Mouse (Mus musculus) gastrocnemius, adult 8-10 months (tissue): ENCODE measurements at regions not wholly inside any gene's neighbourhood (a gene's known extent, or its start where the extent isn't known, plus 50 kb on each side); places are given as distances from the start of the nearest gene placed in this dataset.

ENCODE experiments used
- DNase-seq, 2 experiments: peaks; one replicate each; pipeline ENCODE4 v3.0.0; 2022; ENCODE audit warnings: low spot score in 2 of 2

GRCm38 (mm10) chr4:45713837-45714508 is 84.8 kb upstream of the Aldh1b1 start:
- DNase-seq = no peak

- DNase-seq = no peak
Observed at GRCm38 (mm10) chr4:45713046-45713706, 85.6 kb upstream of the Aldh1b1 start.

- DNase-seq = no peak
Observed at GRCm38 (mm10) chr4:45703997-45704396, 94.8 kb upstream of the Aldh1b1 start.

- DNase-seq = no peak
Observed at GRCm38 (mm10) chr4:45699601-45700000, 99.2 kb upstream of the Aldh1b1 start.

- no peak for DNase-seq
Observed at GRCm38 (mm10) chr4:45695239-45695638, 103.6 kb upstream of the Aldh1b1 start.

- no peak for DNase-seq
Observed at GRCm38 (mm10) chr4:45689991-45690916, 108.6 kb upstream of the Aldh1b1 start.

GRCm38 (mm10) chr4:45689572-45689971 is 109.2 kb upstream of the Aldh1b1 start:
- no peak for DNase-seq

GRCm38 (mm10) chr4:45688233-45688632 is 110.6 kb upstream of the Aldh1b1 start:
- no peak for DNase-seq

- DNase-seq = no peak
Observed at GRCm38 (mm10) chr4:45685031-45685430, 113.8 kb upstream of the Aldh1b1 start.

- peak in 1 of 2 experiments; percentile 10 for DNase-seq
Observed at GRCm38 (mm10) chr4:45683205-45683604, 115.6 kb upstream of the Aldh1b1 start.

GRCm38 (mm10) chr4:45682746-45683145 is 116.1 kb upstream of the Aldh1b1 start:
- DNase-seq = no peak

GRCm38 (mm10) chr4:45676137-45676536 is 122.7 kb upstream of the Aldh1b1 start:
- no peak for DNase-seq

- DNase-seq = no peak
Observed at GRCm38 (mm10) chr4:45674291-45674690, 124.5 kb upstream of the Aldh1b1 start.

- no peak for DNase-seq
Observed at GRCm38 (mm10) chr4:45673081-45673819, 125.6 kb upstream of the Aldh1b1 start.

GRCm38 (mm10) chr4:45672262-45673076 is 126.4 kb upstream of the Aldh1b1 start:
- no peak for DNase-seq

GRCm38 (mm10) chr4:45664372-45664771 is 132.1 kb upstream of the Shb start:
- DNase-seq = no peak

GRCm38 (mm10) chr4:45657350-45657978 is 125.2 kb upstream of the Shb start:
- DNase-seq = no peak

GRCm38 (mm10) chr4:45655780-45656179 is 123.5 kb upstream of the Shb start:
- DNase-seq = no peak

- DNase-seq = no peak
Observed at GRCm38 (mm10) chr4:45654804-45655155, 122.5 kb upstream of the Shb start.
